Comparison of ENCODE assay signal across 8 mouse cellular contexts in the genomic region with DNA sequence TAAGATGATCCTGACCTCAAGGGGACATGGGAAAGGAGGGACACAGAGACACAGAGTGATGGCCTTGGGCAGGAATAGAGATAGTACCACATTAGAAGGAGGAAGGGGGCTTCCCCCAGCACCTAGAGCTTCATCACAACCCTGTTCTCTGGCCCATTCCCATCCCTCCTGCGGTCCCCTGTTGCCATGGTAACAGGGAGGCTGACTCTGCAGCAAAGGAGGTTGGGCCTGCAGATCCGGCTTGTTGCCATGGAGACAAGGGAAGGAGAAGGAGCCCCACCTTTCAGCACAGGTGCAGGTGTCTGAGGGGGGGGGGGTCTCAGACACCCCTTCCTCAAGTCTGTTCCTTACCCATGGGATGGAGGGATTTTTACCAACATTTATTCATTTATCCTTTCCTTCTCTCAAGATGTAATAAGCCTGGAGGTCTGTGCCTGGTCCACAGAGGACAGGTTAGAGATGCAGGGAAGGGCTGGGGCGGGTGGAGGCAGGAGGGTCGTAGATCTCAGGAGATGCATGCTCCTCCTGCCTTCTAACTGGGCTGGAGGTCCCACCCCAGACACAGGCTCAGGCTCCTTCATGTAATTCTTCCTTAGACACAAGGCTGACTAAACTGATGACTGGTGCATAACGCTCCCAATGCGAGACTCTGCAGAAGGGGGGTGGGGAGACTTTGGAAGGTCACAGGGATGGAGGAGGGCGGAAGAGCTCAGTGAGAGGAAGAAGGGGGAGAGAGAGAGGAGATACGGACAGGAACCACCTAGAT. TPM values are rescaled to one million over a fixed set of nuclear protein-coding genes. Genes with fewer than 3 reads are reported as not detected.
A peak's percentile ranks its signal among the peaks of the same experiment; 100 is the strongest.
DNase-seq lines count a peak whose midpoint lies in the region; ATAC-seq and TF ChIP-seq lines count a peak whose summit lies in the region.
"Had no signal": no experiment of that assay in that cellular context is flagged by ENCODE, and none has a peak within 500 bp of the region (broad histone marks: within the 10 kb centered on the region; RNA-seq: fewer than 3 reads in every experiment).

No protein-coding gene starts in this region.

- no peak overlapping the region for H3K4me3 ChIP-seq in forebrain, embryonic 11.5 days (ENCODE audit: low read depth, low read length)
- H3K4me3 ChIP-seq in left cerebral cortex, adult 2 months = peak overlapping the region; percentile 43
- H3K4me3 ChIP-seq in kidney, embryonic 15.5 days (replicated peaks) = no peak overlapping the region
- H3K4me3 ChIP-seq in lung, adult 2 months (replicated peaks; ENCODE audit: extremely low read depth, low read depth, low read length) = no peak overlapping the region
- H3K4me3 ChIP-seq: limb, embryonic 15.5 days had no signal

- no peaks in the 10 kb centered on the region for H3K9me3 ChIP-seq in forebrain, embryonic 11.5 days (ENCODE audit: control insufficient read depth, low read length)
- no peaks in the 10 kb centered on the region for H3K9me3 ChIP-seq in kidney, embryonic 15.5 days (replicated peaks)
- H3K9me3 ChIP-seq: limb, embryonic 15.5 days had no signal

- intact Hi-C loops in left cerebral cortex, adult 2 months (cut with DNase I) = loop anchor here (2.0 kb wide), 1 partner anchor 65 kb away; the partner anchor contains the start of genes Grik5 and Zfp574

- H3K4me1 ChIP-seq in forebrain, embryonic 11.5 days (replicated peaks; ENCODE audit: control insufficient read depth, insufficient read depth, low read length) = peaks cover 25% of the 10 kb centered on the region
- H3K4me1 ChIP-seq in kidney, embryonic 15.5 days = peaks cover 22% of the 10 kb centered on the region
- H3K4me1 ChIP-seq in lung, adult 2 months (ENCODE audit: control insufficient read depth, insufficient read depth, low read length) = no peaks in the 10 kb centered on the region

- 17% methylated on average over 8 of the region's 8 CpGs for WGBS in forebrain, embryonic 11.5 days
- WGBS in kidney, embryonic 15.5 days = 24% methylated on average over 8 of the region's 8 CpGs
- WGBS in lung, adult 2 months = 33% methylated on average over 8 of the region's 8 CpGs

- no peaks in the 10 kb centered on the region for H3K36me3 ChIP-seq in forebrain, embryonic 11.5 days (ENCODE audit: control insufficient read depth, insufficient read depth, low read length)
- H3K36me3 ChIP-seq in kidney, embryonic 15.5 days = peaks cover 7% of the 10 kb centered on the region; the same call in 1 of the 2 replicates

- H3K27ac ChIP-seq in forebrain, embryonic 11.5 days (ENCODE audit: low read depth, low read length) = peak overlapping the region; percentile 74
- peak overlapping the region; percentile 97 for H3K27ac ChIP-seq in left cerebral cortex, adult 2 months
- H3K27ac ChIP-seq in kidney, embryonic 15.5 days = no peak overlapping the region
- H3K27ac ChIP-seq: limb, embryonic 15.5 days had no signal

- H3K9ac ChIP-seq in forebrain, embryonic 11.5 days (ENCODE audit: low read length) = no peak overlapping the region; the same call in 1 of the 2 replicates
- H3K9ac ChIP-seq in kidney, embryonic 15.5 days = no peak overlapping the region
- H3K9ac ChIP-seq: limb, embryonic 15.5 days had no signal

- TF ChIP-seq CTCF in left cerebral cortex, adult 2 months (IDR thresholded peaks at IDR 0.05) = no peak
- no peak for TF ChIP-seq CTCF in lung, adult 2 months (IDR thresholded peaks at IDR 0.05; ENCODE audit: insufficient read depth, low read length)

- ATAC-seq in forebrain, embryonic 11.5 days (replicated peaks; ENCODE audit: low FRiP score) = no peak
- no peak for ATAC-seq in kidney, embryonic 15.5 days (replicated peaks; ENCODE audit: low FRiP score)

- DNase-seq in cerebellum, adult 9-10 months = peak; percentile 88
- DNase-seq in forebrain, embryonic 11.5 days (ENCODE audit: low spot score) = peak; percentile 70
- DNase-seq in left cerebral cortex, adult 2 months (ENCODE audit: extremely low spot score in 1 of 2, low spot score in 2 of 2) = peak; percentile 73 to 75
- peak; percentile 29 for DNase-seq in retina, adult 2 months (ENCODE audit: low read depth, low spot score)
- DNase-seq in thymus, postnatal 0 days (ENCODE audit: low spot score) = no peak
- no peak for DNase-seq in lung, adult 2 months

- TF ChIP-seq POLR2A in lung, adult 2 months (IDR thresholded peaks at IDR 0.05; ENCODE audit: borderline replicate concordance, extremely low read depth, low read depth, low read length) = no peak

- H3K4me2 ChIP-seq in forebrain, embryonic 11.5 days (ENCODE audit: low read depth, low read length, severe bottlenecking) = no peak overlapping the region
- H3K4me2 ChIP-seq in kidney, embryonic 15.5 days = no peak overlapping the region
- H3K4me2 ChIP-seq: limb, embryonic 15.5 days had no signal

- peaks cover 50% of the 10 kb centered on the region for H3K27me3 ChIP-seq in forebrain, embryonic 11.5 days (ENCODE audit: control insufficient read depth, insufficient read depth, low read length)
- peaks cover 94% of the 10 kb centered on the region for H3K27me3 ChIP-seq in kidney, embryonic 15.5 days

RNA-seq across cellular contexts. Expression of gene Atp1a3, which starts 2.0 kb away (rescaled TPM):
- polyA plus RNA-seq in forebrain, embryonic 11.5 days (2014; fragmentation: Nextera tagmentation; extraction: Ambion mirVana) = 36.3 and 40.2 TPM in 2 replicates
- 1,000 to 10,000 TPM; 1,970 to 2,141 TPM for total RNA-seq in left cerebral cortex, adult 2 months (2021)
- polyA plus RNA-seq in thymus, postnatal 0 days (2015; fragmentation: Nextera tagmentation; extraction: Ambion mirVana) = 1.7 TPM in 2 replicates
- 0.68 and 2.1 TPM in 2 replicates for polyA plus RNA-seq in kidney, embryonic 15.5 days (2015; fragmentation: Nextera tagmentation; extraction: Ambion mirVana)
- polyA plus RNA-seq in lung, adult 2 months (2012; rRNA removed) = 4.8 and 7.1 TPM in 2 replicates

RNA-seq across cellular contexts. Expression of gene Rabac1, which starts 35.2 kb away (rescaled TPM):
- polyA plus RNA-seq in forebrain, embryonic 11.5 days (2014; fragmentation: Nextera tagmentation; extraction: Ambion mirVana) = 82.6 and 87.3 TPM in 2 replicates
- 100 to 1,000 TPM; 287 TPM for total RNA-seq in left cerebral cortex, adult 2 months (2021)
- polyA plus RNA-seq in thymus, postnatal 0 days (2015; fragmentation: Nextera tagmentation; extraction: Ambion mirVana) = 220 and 236 TPM in 2 replicates
- polyA plus RNA-seq in kidney, embryonic 15.5 days (2015; fragmentation: Nextera tagmentation; extraction: Ambion mirVana) = 143 and 153 TPM in 2 replicates
- 806 and 948 TPM in 2 replicates for polyA plus RNA-seq in lung, adult 2 months (2012; rRNA removed)

Comparison
In these comparisons a context has a peak if more than half of its experiments do, and no peak if none do; other contexts are left out.
1. DNase-seq: peak in cerebellum, adult 9-10 months (single experiment), forebrain, embryonic 11.5 days (single experiment), left cerebral cortex, adult 2 months (2 of 2) and retina, adult 2 months (single experiment); none in thymus, postnatal 0 days (single experiment) and lung, adult 2 months (single experiment).